Mouse (Mus musculus) cerebral cortex, adult 2 months (tissue): Measurements from ENCODE around the gene Map3k7.

ENCODE experiments used
- WGBS: fragments of 180-500 bp; shearing (Covaris S2); methylation state at CpG from one replicate; pipeline ENCODE4 v1.1.7; 2018; 5-methylcytosine and 5-hydroxymethylcytosine counted together

Map3k7 gene

DNA sequence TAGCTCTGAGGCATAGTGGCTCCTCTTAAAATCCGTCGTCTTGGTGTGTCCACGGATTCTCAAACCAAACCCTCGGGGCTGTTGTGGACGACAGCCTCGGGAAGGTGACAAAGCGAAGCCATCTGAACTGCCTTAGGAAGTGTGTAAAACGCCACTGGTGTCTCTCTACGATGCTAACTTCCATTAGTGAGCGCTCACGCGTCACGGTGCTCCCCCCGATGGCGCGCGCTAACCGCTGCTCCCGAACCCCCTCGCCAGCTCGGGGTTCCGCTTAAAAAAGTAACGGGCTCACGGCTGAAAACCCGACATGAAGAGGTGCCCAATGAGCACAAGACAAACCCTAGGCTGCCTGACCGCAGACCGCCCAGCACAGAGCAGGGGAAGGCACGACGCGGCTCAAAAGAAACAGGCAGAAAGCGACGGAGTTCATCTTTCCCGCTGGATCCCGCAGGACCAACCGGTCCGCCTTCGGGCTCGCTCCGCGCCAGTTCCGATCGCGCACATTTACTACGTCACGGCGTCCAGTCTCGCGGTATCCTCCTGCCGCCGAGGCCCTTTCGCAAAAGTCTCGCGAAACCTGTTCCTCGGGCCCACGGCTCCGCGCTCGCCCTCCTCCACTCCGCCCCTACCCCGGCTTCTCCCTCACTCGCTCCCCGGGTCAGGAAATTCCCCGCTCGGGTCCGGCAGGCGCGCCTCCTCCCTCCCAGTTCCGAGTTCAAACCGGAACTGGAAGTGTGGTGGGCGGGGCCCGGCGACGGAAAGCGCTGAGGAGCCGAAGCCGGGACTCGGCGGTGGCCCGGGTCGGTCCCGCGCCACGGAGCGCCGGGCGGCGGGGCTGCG, at the start of gene Map3k7:
Map3k7 (plus strand) TSS at position 744 of the 840 bp plus-strand sequence.
- under 1% methylated on average over 87 of the region's 88 CpGs for WGBS

DNA sequence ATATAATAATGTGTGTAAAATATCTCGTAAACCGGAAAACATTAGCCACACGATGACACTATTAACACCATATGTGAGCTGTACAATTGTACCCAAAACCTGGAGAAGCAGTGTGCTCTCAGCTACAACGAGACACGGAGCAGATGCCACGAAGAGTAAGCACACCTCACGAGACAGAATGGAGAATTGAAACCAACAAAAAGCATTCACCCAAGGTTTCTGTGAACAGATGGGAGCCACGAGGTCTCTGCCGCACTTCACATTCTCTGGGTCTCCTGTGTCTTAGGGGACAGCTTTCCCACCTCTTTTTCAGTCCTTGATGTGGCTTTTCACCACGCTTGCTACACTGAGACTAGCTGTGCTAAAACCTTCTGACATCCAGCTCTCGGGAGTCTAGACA, 48.8 kb upstream of the Map3k7 start:
- 59% methylated on average over 11 of the region's 11 CpGs for WGBS

DNA sequence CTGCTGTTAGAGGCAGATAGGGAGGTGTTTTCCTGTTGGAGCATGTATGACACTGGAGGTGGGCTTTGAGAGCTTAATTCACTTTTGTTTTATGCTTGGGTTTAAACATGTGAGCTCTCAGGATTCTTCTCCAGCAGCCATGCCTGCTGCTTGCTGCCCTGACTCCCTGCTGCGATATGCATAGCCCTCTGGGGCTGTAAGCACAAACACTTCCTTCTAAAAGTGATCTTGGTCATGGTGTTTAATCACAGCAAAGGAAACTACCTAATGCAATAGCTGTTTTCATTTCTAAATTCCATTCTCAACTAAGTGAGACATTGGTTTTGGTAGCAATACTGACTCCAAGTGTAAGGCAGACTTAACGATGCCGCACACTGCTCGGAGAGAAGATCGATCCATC, 45.2 kb upstream of the Map3k7 start:
- 94% methylated on average over 5 of the region's 5 CpGs for WGBS

DNA sequence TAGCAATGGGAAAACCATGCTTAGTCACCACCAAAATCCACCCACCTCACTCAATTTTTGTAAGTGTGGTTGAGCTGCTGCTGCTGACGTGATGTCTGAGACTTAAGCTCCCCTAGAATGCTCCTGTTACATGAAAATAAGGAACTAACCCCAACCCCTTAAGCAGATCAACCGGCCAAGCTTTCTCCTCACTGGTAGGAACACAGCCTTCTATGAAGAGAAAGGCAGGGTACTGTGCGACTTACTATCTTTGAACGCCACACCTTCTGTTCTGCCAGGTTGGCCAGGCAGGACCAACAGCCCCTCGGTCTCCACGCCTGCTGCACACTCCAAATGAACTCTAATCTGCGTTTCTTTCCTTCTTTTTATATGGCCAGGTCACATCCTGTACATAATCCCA, 41.7 kb upstream of the Map3k7 start:
- WGBS = 67% methylated on average over 7 of the region's 7 CpGs

DNA sequence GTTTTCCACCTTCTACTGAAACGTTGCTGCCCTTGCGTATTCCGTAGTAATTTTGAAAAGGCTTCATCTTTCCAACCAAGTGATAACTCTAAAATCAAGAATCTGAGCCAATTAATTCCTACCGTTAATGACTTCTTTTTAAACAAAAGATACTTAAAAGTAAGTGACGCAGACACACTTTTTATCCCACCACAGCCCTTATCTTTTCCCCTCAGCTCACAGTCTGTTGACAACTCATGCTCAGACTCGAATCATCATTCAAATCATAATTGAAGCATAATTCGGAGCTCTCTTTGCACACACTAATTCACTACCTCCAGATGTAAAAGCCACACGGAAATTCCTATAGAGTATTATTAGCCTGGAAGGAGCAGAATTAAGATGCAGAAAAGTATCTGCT, 40.5 kb upstream of the Map3k7 start:
- WGBS = 70% methylated on average over 8 of the region's 8 CpGs

DNA sequence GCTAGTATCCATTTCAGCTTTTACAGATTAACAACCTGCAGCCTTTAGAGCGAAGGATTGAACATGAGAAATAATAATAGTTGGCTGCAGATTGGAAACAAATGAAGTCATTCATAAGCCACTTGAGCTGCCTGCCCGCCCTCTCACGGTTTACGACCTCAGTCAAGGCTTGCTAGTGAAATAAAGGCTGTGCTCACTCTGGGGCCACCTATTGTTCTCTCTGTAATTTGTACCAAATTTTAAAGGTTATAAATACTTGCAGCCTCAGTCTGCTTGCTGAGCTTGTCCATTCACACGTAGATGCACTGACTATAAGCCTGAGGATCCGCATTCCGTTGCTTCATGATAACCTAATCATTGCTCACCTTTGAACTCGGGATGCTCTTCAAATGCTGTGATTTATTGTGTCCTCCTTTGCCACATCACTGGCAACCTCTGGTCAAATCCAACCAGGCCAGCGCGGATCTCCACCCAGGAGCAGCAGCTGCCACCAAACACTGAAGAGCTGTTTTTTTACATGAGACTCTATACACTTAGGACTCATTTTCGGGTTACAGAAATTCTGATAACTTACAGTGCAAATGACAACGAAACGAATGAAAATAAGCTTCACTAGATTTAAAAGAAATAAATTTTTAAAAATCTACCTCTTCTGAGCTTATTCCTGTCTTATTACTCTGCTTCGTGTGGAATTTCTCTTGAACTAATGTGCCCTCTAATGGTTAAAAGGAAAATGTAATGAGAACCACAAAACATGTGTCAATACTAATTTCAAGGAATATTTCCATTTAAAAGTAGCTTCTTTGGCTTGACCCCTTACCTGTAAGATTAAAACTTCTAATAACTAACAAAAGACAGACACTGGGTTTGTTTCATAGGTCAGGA, 39.4 kb upstream of the Map3k7 start:
- 46% methylated on average over 14 of the region's 14 CpGs for WGBS

DNA sequence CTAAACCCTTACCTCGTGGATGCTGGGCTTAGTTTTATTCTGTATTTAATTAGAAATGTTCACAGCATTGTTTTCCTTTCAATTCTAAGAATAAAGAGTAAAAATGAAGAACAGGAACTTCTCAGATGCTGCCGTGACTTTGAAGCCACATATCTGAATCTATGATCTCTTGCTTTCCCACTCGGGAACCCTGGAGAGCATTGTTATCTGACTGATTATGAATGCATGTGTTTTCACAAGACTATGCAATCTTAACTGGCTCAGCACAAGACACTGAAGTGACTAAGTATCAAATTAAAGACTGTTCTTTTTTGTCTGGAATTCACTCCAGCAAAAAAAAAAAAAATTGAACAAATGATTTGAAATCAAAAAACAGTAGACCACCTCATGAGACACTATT, 30.7 kb upstream of the Map3k7 start:
- WGBS = 50% methylated on average over 3 of the region's 3 CpGs

DNA sequence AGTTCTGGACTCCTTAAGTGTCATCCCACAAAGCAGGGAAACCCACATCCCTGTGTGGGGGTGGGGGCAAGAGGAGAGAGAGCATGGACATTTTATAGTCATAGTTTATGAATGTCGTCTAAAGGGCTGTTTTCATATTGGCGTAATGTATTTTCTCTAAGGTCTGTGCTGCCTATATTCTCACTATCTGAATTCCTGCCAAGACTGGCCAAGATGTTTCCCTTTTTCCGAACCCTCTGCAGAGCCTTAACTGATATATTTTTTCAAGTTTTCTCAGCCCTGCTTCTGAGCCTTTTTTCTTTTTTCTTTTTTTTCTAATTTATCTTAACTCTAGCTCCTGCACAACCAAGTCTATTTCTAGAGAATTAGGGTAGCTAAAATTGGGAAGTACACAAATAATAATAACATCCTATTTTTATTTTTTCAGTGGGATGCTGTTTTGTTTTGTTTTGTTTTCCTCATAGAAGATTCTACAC, 28.0 kb upstream of the Map3k7 start:
- 65% methylated on average over 3 of the region's 3 CpGs for WGBS

DNA sequence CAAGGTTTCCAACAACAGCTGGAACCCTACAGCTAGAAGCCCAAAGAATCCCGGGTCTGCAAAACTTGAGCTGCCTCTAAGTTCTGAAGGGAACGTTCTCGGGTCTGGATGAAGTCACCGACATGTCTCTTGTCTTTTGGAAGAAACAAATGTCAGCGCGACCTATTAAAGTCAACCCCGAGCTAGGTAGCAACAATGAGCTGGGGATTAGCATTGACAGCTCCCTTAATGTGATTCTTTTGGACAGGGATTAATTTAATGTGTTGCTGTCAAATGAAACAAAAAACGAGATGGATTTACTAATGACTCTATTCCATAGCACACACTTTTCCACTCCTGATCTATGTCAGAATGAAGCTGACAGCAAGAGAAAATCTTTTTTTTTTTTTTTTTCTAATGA, 27.5 kb upstream of the Map3k7 start:
- 35% methylated on average over 8 of the region's 8 CpGs for WGBS

DNA sequence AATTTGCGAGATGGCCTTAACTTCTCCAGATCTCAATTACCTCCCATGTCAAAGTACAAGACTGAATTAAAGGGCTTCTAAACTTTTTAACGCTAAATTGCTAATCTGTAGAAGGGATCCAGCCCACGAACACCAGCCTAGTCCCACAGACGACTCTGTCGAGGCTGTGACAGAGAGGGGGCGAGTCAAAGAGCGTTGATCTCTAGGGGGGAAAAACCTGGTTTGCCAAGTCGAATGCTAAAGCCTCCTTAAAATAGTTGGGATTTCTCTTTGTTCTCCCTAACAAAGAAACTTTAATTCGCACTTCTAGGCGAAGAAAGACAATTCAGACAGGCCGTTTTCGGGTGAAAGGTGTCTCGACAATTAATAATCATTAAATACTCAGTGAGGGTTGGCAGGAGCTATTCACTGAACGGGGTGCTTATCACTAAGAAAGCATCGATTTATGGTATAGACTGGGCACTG, 27.0 kb upstream of the Map3k7 start:
- 20% methylated on average over 15 of the region's 15 CpGs for WGBS

DNA sequence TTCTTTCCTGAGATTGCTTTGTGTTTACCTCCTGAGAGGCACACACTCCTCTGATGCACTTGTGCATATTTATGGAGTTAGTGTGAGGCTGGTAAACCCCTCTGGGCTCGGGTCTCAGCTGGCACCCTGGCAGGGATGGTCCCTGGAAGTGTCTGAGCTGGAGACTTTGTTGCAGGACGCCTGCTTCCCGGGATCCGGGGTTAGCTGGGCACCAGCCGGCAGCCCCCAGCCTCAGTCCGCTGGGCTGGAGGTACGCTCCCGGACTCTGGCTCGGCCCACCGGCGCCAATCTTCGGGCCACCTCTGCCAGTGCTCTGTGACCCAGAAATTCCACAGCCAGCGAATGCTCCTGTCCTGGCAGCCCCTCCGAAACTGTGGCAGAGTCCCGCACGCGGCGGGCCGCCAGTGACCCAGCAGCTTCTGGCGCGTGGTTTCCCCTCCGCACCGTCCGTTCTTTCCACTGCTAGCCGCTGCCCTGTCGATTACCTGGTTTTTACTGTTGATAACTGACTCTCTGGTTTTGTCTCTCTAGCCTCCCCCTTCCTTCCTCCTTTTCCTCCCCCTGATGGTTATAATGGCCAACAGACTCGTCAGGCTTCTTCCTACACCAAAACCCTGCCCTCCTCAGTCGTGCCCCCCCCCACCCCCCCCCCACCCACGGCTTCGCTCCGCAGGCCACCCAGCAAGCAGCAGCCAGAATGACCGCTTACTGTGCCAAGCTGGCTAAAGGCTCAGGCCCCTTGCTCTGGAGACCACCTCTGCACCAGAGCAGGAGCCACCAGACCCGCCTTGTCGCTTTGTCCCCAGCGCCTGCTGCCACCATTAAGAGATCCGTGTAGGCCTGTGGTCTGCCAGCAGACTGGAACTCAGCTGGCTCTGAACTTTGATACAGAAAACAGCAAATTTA, 26.3 kb upstream of the Map3k7 start:
- 2% methylated on average over 35 of the region's 36 CpGs for WGBS

DNA sequence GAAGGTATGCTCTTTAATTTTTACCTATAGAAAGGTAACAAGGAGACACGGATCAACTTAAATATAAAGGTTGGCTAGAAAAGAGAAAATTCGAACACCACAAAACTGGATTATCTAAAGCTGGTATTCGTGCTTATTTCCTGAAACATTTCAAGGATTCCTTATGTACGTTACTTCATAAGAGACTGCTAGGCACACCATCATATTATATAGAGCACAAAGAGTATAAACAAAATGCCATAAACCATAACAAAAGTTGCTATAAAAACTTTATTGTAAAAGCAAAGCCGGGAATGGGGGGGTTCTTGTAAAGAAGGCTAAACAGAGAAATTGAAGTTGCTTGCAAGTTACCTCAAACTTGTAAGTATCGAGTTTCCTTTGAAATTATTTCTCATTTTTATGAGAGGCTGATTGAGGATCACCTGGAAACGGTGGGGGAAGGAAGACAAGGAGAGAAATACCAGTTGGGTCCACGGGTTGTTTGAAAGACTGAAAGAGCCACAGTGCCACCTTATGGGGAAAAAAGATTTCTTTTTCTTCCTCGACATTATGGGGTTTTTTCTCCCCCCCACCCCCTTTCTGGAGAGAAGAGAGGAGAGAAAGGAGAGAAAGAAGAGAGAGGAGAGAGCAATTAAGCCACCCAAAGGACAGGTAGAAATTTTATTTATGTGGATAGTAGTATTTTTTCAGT, 25.3 kb upstream of the Map3k7 start:
- 15% methylated on average over 9 of the region's 9 CpGs for WGBS

DNA sequence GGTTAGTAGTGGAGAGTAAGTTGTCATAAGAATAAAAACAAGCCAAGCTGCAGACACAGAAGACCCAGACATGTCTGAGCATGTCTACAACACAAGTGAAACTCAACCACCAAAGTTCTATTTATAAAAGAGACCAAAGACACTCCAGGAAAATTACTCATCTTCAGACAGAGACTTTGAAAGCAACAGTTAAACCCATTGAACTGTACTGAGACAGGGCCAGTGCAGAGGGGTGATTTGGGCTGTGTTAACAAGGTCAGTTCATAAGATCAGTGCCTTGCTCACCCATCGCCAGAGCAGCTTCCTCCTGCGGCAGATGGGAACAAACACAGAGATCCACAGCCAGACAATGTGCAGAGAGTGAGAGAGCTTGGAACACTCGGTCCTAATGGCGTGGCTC, 22.3 kb upstream of the Map3k7 start:
- 58% methylated on average over 4 of the region's 4 CpGs for WGBS

DNA sequence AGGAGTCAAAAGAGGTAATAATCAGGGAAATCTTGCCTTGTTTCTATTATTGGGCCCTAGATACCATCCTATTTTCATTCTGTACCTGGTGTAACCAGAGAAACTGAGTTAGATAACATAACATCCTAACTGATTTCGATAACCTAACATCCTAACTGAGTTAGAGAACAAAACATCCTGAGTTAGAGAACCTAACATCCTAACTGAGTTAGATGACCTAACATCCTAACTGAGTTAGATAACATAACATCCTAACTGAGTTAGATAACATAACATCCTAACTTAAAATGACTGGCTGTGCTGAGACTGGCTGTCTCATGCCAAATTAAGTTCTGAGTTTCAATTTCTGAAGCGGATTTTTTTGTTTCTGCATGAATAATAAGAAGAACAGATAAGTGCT, 20.9 kb upstream of the Map3k7 start:
- 90% methylated on average over 2 of the region's 2 CpGs for WGBS

DNA sequence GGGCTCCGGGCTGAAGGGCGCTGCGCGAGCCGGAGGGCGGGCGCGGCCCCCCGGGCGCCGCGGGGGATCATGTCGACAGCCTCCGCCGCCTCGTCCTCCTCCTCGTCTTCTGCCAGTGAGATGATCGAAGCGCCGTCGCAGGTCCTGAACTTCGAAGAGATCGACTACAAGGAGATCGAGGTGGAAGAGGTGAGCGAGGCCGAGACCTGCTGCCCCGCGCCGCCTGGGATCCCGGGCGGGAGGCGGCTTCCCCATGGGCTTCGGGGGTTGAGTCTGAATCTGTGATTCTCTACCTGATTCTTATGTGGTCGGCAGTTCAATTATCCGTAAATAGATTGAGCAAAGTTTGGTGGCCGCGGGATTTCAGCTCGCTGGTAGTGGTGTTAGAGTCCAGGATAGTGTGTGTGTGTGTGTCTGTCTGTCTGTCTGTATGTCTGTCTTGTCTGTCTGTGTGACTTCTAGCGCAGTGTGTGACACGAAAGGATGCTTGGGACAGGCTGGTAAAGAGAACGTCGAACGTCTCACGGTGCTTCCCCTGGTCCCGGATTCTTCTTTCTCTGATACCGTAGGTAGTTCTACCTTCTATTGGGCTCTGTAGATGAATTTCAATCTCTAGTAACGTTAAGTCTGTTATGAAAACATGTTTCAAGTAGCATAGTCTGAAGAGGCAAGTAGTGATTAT, 438 bp downstream of the Map3k7 start:
- WGBS = under 1% methylated on average over 47 of the region's 47 CpGs

DNA sequence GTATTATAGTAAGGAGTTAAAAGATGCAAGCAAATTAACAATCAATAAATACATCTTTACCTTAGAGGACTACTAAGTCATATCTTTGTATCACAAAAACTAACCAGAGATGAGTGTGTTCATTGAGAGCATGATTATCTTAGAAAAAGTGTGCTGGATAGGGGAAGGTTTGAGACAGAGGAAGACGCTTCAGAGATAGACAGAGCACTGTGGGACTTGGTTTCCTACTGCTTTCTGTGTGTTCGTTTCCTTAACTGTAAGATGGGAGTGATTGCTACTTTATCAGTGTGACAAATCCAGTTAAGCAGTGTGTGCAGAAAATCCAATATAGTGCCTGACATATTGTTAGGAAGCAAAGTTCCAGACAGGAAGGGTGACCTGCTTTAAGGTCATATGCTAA, 1.3 kb downstream of the Map3k7 start:
- WGBS = 29% methylated on average over 2 of the region's 2 CpGs

DNA sequence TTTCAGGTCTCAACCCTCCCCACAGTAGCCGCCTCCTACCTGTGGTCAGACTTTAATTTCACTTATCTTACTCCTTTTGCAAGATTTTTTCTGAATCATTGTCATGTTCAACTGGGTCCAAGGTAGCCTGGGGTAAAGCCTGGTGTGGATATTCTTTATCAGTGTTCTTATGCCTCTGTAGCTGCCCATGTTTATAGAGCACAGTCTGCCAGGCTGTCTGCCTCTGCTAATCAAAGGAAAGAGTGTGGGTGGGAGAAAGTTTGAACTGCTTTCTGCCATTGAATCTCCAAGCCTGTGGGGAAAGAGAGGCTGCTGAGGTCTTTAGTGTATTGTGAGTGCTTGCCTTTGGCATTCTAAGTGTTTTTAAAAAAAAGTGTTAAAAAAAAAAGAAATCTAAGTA, 7.5 kb downstream of the Map3k7 start:
- 85% methylated on average over 1 of the region's 1 CpGs for WGBS

DNA sequence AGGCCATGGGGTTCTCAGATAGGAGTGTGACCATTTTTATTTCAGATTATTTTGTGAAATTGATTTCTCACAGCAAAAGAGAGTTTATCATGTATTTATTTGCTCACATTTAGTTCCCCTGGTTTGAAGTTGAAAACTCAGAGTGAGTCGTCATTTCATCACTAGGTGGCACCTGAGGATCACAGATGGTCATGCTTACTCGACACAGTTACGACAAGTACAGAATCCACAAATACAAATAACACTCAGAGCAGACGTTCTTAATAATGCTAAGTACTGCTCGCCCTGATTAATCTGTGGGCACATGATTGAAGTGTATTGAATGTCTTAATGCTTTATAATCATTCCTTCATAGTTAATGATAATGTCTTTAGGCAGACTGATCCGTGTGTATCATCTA, 8.3 kb downstream of the Map3k7 start:
- 33% methylated on average over 6 of the region's 6 CpGs for WGBS

DNA sequence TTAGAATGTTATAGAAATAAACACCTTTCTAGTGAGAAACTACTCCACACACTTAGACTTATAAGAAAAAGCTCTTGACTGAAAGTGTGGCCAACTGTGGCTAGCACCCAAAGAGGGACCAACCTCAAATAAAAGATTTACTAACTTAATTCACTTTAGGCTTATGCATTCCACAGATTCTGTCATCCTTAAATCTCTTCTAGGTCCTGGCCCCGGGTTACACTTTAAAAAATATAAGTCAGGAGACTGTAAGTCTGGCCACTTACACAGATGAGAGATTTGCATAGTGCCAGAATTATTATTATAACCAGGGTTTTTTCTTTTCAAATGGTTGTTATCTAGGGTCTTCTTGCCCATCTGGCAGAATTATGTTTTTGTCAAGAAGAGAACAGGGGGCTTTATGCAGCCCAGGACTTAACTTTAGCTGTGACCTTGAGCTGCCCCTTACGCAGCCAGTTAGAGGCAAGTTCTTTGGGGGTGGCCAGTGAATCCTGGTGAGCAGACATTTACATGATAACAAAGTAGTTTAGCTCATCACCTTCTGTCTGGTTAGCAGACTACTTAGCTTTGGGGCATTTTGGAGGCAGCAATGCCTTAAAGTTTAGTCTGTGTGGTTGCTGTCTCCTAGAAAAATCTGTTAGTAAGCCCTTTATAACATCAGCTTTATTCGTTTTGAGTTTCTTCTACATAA, 11.5 kb downstream of the Map3k7 start:
- 82% methylated on average over 3 of the region's 3 CpGs for WGBS

DNA sequence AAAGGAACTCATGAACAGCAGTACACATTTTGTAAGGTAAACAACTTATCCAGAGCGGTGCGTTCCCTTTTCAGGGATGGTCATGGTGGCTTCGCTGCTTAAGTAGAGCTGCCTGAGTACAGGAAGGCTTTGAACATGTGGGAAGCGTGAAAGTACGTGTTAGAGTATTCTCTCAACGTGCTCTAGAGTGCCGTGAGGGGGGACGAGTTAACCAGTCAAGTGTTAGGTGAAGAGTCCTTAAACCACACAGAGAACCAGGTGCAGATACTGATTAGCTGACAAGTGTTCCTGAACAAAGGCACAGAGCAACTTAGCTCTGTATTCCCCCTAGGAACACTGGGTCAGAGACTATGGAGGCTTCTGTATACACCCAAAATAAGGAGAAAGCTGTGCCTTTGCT, 18.0 kb downstream of the Map3k7 start:
- WGBS = 89% methylated on average over 8 of the region's 8 CpGs
